Mouse (Mus musculus) myocyte (in vitro differentiated cells): ENCODE measurements at regions not wholly inside any gene's neighbourhood (a gene's known extent, or its start where the extent isn't known, plus 50 kb on each side); places are given as distances from the start of the nearest gene placed in this dataset.

Experiments
- CEBPB ChIP-seq: IDR thresholded peaks from 2 replicates; pipeline ENCODE4 v1.6.1; 2011; ENCODE audit warnings: mild to moderate bottlenecking, moderate library complexity; ENCODE audit not compliant: poor library complexity, insufficient read depth, severe bottlenecking
- E2F4 ChIP-seq: IDR thresholded peaks from one replicate; pipeline ENCODE4 v1.6.1; 2011; ENCODE audit warnings: mild to moderate bottlenecking, control low read depth, moderate library complexity; ENCODE audit not compliant: insufficient read depth
- MAX ChIP-seq: IDR thresholded peaks from one replicate; pipeline ENCODE4 v1.6.1; 2011; ENCODE audit warnings: low read depth, mild to moderate bottlenecking, control low read depth
- MYOD1 ChIP-seq, 3 experiments: IDR thresholded peaks; one replicate each; pipeline ENCODE4 v1.6.1; 2011; ENCODE audit warnings: control low read depth in 2 of 3, low read depth in 2 of 3, mild to moderate bottlenecking in 2 of 3, moderate library complexity in 1 of 3; ENCODE audit not compliant: insufficient read length in 2 of 3, control insufficient read depth in 1 of 3
- POLR2A ChIP-seq: IDR thresholded peaks from one replicate; pipeline ENCODE4 v1.6.1; 2011; ENCODE audit warnings: low read depth, mild to moderate bottlenecking, control low read depth, moderate library complexity; ENCODE audit not compliant: insufficient read length
- POLR2AphosphoS2 ChIP-seq: IDR thresholded peaks from one replicate; pipeline ENCODE4 v1.6.1; 2011; ENCODE audit warnings: low read depth, control low read depth; ENCODE audit not compliant: insufficient read length

DNA sequence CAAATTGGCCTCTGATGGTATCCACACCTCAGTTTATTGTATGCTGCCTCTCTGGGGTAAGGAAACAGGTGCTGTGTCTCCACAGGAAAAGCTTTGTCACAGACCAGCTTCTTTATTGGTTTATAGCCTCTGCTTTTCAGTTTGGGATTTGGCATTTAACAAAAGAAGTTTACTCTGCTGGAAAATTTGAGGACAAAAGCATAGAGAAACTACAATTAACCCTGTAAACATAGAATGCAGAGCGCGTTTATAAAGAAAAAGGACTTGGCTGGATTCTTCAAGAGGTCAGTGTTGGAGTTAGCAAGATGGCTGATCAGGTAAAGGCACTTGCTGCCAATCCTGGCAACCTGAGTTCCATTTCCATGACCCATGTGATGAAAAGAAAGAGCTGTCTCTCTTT, 90.1 kb upstream of the Frmd4b start:
- TF ChIP-seq CEBPB: no peak
- TF ChIP-seq MYOD1 (IDR thresholded peaks at IDR 0.05; ENCODE audit: control insufficient read depth in 1 of 3, insufficient read length in 2 of 3, low read depth in 2 of 3): no peak
- TF ChIP-seq POLR2A: no peak
- TF ChIP-seq E2F4: no peak
- TF ChIP-seq MAX: no peak
- TF ChIP-seq POLR2AphosphoS2: no peak
